Mouse (Mus musculus) hindbrain, embryonic 12.5 days (tissue): ENCODE data around the gene Armc2. TPM values are rescaled to one million over a fixed set of nuclear protein-coding genes. Genes with fewer than 3 reads are reported as not detected.
A peak's percentile ranks its signal among the peaks of the same experiment; 100 is the strongest.

ENCODE experiments used
- ATAC-seq: fragments of 200-750 bp; cut with Nextera tagmentation; 2 replicates; pipeline ENCODE4 v1.8.0; 2017; ENCODE audit warnings: moderate TSS enrichment; ENCODE audit not compliant: low FRiP score
- H3K27ac ChIP-seq: fragments of 300-500 bp; sonication (generic); 2 replicates; pipeline ENCODE4 v1.5.1; 2016; ENCODE audit warnings: mild to moderate bottlenecking
- H3K27me3 ChIP-seq: fragments of 300-500 bp; sonication (generic); 2 replicates; pipeline ENCODE4 v1.6.1; 2016; ENCODE audit warnings: mild to moderate bottlenecking
- H3K36me3 ChIP-seq: fragments of 300-500 bp; sonication (generic); 2 replicates; pipeline ENCODE4 v1.6.1; 2016; ENCODE audit warnings: mild to moderate bottlenecking
- H3K4me1 ChIP-seq: fragments of 300-500 bp; sonication (generic); 2 replicates; pipeline ENCODE4 v1.6.1; 2016
- H3K4me2 ChIP-seq: fragments of 300-500 bp; sonication (generic); replicated peaks from 2 replicates; pipeline ENCODE4 v1.6.1; 2016; ENCODE audit warnings: mild to moderate bottlenecking
- H3K4me3 ChIP-seq: fragments of 300-500 bp; sonication (generic); 2 replicates; pipeline ENCODE4 v1.5.1; 2016; ENCODE audit warnings: mild to moderate bottlenecking
- H3K9ac ChIP-seq: fragments of 300-500 bp; sonication (generic); 2 replicates; pipeline ENCODE4 v1.6.1; 2016; ENCODE audit warnings: mild to moderate bottlenecking, moderate library complexity
- H3K9me3 ChIP-seq: fragments of 300-500 bp; sonication (generic); replicated peaks from 2 replicates; pipeline ENCODE4 v1.6.1; 2016; ENCODE audit warnings: mild to moderate bottlenecking
- WGBS: fragments of 180-500 bp; shearing (Covaris S2); methylation state at CpG from one replicate; pipeline ENCODE4 v1.1.7; 2016; 5-methylcytosine and 5-hydroxymethylcytosine counted together
- polyA plus RNA-seq: library from polyadenylated mRNA; unstranded; fragments of >200 nt; fragmentation: Nextera tagmentation; extraction: Ambion mirVana; gene quantifications from 2 replicates; pipeline ENCODE4 v1.2.1, GENCODE M21; 2016

Gene Armc2
- polyA plus RNA-seq, 1 experiment from 2014 or later: 4.8 TPM

DNA sequence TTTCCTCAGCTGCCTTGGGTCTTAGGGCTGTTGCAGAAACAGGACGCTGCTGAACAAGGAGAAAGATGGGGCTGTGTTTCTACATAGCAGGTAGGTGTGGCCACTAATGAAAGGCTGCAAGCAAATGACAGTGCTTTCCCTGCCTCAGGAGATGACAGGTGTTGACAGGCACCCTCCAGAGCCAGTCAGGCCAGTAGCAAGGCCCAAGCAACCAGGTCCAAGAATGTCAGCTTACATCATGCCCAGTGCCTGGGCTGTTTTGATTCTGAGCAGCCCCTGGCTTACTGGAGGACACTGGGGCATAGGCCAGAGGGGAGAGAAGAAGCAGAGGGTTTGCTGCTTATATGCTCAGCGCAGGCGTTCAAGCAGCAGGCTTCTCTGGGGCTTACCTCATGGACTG, 13.0 kb downstream of the Armc2 start:
- Histone ChIP-seq H3K36me3 (no peaks in the 10 kb centered on the region), H3K27ac (no peak overlapping the region), H3K4me2 (no peak overlapping the region), H3K27me3 (no peaks in the 10 kb centered on the region), H3K4me3 (no peak overlapping the region), H3K4me1 (0 out of 2 replicates have a peak, but pooled peaks cover 6% of the 10 kb centered on the region), H3K9ac (no peak overlapping the region), H3K9me3 (no peaks in the 10 kb centered on the region)
- WGBS: 74% methylated on average over 3 of the region's 3 CpGs
- no peak for ATAC-seq

DNA sequence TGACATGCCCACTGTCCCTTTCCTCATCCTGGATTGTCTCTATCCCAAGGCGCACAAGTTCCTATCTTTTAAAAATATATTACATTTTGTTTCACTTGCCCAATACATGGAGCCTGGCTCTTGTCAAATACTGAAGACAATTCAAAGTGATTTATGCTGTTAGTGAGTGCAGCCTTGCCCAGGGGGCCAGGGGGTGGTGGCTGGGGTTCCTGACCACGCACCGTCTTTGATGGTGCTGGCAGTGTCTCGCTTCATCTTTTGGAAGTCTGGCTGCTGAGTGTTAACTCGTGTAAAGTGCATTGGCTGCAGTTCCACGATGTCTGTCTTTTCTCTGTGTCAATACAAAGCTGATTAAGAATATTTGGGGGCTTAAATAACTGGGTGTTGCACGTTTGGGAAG, 13.6 kb downstream of the Armc2 start:
- no peaks in the 10 kb centered on the region for H3K27me3 ChIP-seq
- ATAC-seq: no peak
- H3K9ac ChIP-seq: no peak overlapping the region
- no peaks in the 10 kb centered on the region for H3K9me3 ChIP-seq
- no peak overlapping the region for H3K4me3 ChIP-seq
- H3K27ac ChIP-seq: no peak overlapping the region
- H3K36me3 ChIP-seq: no peaks in the 10 kb centered on the region
- H3K4me2 ChIP-seq: no peak overlapping the region
- 76% methylated on average over 7 of the region's 7 CpGs for WGBS
- H3K4me1 ChIP-seq: 0 out of 2 replicates have a peak, but pooled peaks cover 6% of the 10 kb centered on the region

DNA sequence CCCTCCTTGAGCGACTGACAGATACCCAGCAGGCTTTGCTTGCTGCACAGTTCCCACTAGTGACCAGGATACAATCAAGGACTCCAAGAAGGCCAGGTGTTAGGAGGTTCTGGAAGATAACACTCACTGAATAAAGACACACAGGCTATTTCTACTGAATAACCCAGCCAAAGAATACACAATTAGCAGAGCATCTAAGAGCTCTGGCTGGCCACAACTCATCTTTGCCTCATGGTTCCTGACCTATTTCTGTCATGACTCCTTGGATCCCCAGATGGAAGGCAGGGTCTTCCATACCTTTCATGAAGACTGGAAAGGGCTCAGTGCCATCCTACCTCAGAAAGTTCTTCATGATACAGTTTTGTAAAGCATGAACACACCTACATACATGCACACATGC, 14.2 kb downstream of the Armc2 start:
- Histone ChIP-seq H3K9me3 (no peaks in the 10 kb centered on the region), H3K9ac (no peak overlapping the region), H3K4me3 (no peak overlapping the region), H3K36me3 (no peaks in the 10 kb centered on the region), H3K4me1 (0 out of 2 replicates have a peak, but pooled peaks cover 6% of the 10 kb centered on the region), H3K4me2 (no peak overlapping the region), H3K27me3 (no peaks in the 10 kb centered on the region), H3K27ac (no peak overlapping the region)
- no peak for ATAC-seq
- 88% methylated on average over 1 of the region's 1 CpGs for WGBS

DNA sequence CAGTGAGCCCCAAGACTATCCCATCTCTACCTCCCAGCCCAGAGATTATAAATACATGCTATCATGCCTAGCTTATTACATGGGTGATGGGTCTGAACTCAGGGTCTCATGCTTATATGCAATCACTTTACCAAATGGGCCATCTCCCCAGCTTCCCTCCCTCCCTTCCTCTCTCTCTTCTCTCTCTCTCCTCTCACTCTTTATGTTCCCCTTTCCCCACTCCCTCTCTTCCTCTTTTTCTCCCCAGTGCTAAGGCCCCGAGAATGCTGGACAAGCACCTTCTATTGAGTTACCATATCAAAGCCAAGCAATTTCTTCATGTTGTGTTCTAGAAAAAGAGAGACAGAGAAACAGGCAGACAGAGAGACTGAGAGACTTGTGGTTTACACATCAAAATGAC, 14.7 kb downstream of the Armc2 start:
- Histone ChIP-seq H3K4me1 (0 out of 2 replicates have a peak, but pooled peaks cover 6% of the 10 kb centered on the region), H3K27me3 (no peaks in the 10 kb centered on the region), H3K4me2 (no peak overlapping the region), H3K4me3 (no peak overlapping the region), H3K27ac (no peak overlapping the region), H3K36me3 (no peaks in the 10 kb centered on the region), H3K9me3 (no peaks in the 10 kb centered on the region), H3K9ac (no peak overlapping the region)
- 64% methylated on average over 1 of the region's 1 CpGs for WGBS
- no peak for ATAC-seq

DNA sequence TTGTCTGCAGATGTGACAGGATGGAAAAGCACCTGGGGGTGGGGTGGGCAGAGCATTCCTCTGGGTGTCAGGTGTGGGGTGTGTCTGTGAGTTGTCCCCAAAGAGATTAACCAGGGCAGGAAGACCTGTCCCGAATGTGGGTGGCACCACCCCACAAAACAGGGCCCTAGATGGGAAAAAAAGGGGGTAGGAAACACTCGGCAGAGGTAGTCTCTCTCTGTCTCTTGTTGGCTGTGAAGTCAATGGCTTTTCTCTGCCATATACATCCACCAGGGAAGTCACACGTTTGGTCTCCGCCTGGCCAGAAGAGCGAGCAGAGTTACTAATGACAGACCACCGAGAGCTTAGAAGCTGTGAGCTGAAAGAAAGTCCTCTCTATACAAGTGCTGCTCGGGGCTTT, 15.8 kb downstream of the Armc2 start:
- Histone ChIP-seq H3K9ac (no peak overlapping the region), H3K9me3 (no peaks in the 10 kb centered on the region), H3K4me1 (0 out of 2 replicates have a peak, but pooled peaks cover 6% of the 10 kb centered on the region), H3K27ac (no peak overlapping the region), H3K36me3 (no peaks in the 10 kb centered on the region), H3K27me3 (no peaks in the 10 kb centered on the region), H3K4me3 (no peak overlapping the region), H3K4me2 (no peak overlapping the region)
- WGBS: 72% methylated on average over 7 of the region's 7 CpGs
- ATAC-seq: no peak

DNA sequence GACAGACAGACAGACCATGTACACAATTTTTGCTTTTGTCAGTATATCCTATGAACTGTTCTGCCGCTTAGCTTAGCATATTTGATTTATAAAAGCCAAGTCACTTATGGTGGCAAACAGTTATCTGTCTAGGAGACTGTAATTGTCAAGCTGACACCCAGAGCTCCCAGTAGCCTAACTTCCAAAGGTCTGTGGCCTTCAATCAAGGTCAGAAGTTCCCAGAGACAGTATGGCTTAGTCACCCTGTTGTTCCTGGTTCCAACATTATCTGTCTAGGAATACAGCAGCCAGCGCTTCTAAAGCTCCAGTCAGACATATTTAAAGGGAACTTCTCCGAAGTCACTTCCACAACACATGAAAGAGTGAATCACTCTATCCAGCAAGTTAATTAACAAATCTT, 17.0 kb downstream of the Armc2 start:
- H3K27ac ChIP-seq: no peak overlapping the region
- ATAC-seq: no peak
- H3K9ac ChIP-seq: no peak overlapping the region
- H3K4me2 ChIP-seq: no peak overlapping the region
- 0 out of 2 replicates have a peak, but pooled peaks cover 6% of the 10 kb centered on the region for H3K4me1 ChIP-seq
- no peaks in the 10 kb centered on the region for H3K9me3 ChIP-seq
- H3K4me3 ChIP-seq: no peak overlapping the region
- H3K27me3 ChIP-seq: no peaks in the 10 kb centered on the region
- no peaks in the 10 kb centered on the region for H3K36me3 ChIP-seq
- WGBS: 89% methylated on average over 3 of the region's 3 CpGs

DNA sequence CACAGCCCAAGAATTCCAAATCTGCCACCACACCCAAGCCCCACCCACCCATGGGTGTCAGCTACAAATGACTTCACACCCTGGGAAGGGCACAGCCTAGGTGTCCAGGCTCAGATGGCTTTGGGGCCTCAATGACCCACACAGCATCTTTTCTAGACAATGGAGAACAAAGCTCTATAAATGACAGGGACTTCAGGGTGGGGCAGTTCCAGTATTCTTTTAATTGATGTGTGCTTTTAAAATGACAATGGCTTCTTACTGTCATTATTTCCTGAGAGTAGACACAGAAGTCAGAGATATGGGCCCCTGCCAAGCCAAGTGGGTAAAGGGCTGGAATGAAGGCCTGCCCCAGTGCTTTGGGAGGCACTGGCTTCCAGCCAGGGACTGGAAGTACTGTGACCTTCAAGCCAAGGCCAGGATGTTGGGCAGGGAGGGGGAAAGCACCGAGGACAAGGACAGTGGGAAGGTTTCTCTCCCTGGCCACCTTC, 20.5 kb downstream of the Armc2 start:
- 90% methylated on average over 1 of the region's 1 CpGs for WGBS

DNA sequence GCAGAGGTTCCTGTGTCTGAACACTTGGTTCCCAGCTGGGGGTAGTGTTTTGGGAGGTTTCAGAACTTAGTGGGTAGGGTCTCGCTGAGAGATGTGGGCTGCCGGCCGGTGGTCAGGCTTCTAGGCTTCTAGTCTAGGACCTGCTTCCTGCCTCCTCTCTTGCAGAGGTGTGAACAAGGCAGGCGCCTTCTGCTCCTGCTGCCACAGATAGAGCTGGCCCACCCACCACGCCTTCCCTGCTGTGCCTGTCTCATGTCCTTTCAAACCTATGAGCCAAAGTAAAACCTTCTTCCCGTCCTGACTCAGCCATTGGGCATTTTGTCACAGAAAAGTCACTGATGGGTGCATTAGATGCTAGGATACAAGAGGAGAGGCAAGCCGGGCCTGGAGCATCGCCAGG, 22.1 kb downstream of the Armc2 start:
- Histone ChIP-seq H3K4me3 (no peak overlapping the region), H3K36me3 (no peaks in the 10 kb centered on the region), H3K4me2 (no peak overlapping the region), H3K27ac (no peak overlapping the region), H3K9ac (no peak overlapping the region), H3K4me1 (peaks cover 5% of the 10 kb centered on the region; the same call in 1 of the 2 replicates), H3K9me3 (no peaks in the 10 kb centered on the region), H3K27me3 (0 out of 2 replicates have a peak, but pooled peaks cover 4% of the 10 kb centered on the region)
- WGBS: 68% methylated on average over 8 of the region's 8 CpGs
- no peak for ATAC-seq

More for the DNA sequence above, 20.5 kb downstream of the Armc2 start:
- no peaks in the 10 kb centered on the region for H3K4me1 ChIP-seq
- H3K9me3 ChIP-seq: no peaks in the 10 kb centered on the region
- H3K4me2 ChIP-seq: no peak overlapping the region
- no peak overlapping the region for H3K9ac ChIP-seq
- no peak for ATAC-seq
- no peaks in the 10 kb centered on the region for H3K36me3 ChIP-seq
- H3K27me3 ChIP-seq: 0 out of 2 replicates have a peak, but pooled peaks cover 3% of the 10 kb centered on the region
- no peak overlapping the region for H3K27ac ChIP-seq
- H3K4me3 ChIP-seq: no peak overlapping the region

DNA sequence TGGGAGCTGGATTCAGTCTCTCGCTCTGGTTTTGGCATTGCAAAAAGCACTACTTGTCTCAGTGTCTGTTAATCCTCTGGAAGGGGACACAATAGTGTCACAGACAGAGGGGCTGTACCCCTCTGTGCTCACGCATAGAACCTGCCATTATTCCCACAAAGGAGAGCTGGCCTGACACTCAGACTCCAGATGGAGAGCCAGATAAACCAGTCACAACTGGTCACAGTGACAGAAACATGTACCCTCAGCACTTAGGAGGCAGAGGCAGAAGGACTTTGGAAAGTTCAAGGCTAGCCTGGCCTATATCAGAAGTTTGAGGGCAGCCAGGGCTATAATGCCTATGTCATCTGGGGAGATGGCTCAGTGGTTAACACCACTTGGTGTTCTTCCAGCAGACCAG, 23.2 kb downstream of the Armc2 start:
- WGBS: 64% methylated on average over 2 of the region's 2 CpGs

DNA sequence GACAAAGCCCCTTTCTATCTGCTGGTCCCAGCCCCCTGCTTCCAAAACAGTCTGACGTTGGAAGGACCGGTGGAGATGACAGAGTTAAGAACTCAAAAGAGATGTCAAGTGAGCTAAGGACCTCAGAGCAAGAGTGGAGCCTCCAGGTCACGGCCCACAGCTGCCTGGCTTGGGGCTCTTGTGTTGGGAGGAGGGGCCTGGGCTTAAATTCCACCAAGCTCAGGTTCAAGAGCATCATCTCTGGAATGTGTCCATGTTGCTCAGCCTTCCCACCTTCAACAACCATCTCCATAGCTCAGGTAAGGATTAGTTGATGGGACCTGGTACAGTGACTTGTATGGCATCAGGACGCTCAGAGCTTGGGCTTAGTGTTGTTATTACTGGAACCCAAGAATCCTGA, 23.7 kb downstream of the Armc2 start:
- Histone ChIP-seq H3K4me1 (peaks cover 9% of the 10 kb centered on the region; the same call in 1 of the 2 replicates), H3K9me3 (no peaks in the 10 kb centered on the region), H3K9ac (no peak overlapping the region), H3K36me3 (no peaks in the 10 kb centered on the region), H3K4me3 (no peak overlapping the region), H3K27ac (no peak overlapping the region), H3K27me3 (0 out of 2 replicates have a peak, but pooled peaks cover 10% of the 10 kb centered on the region), H3K4me2 (no peak overlapping the region)
- 48% methylated on average over 4 of the region's 4 CpGs for WGBS
- no peak for ATAC-seq

More for the DNA sequence above, 23.2 kb downstream of the Armc2 start:
- peaks cover 9% of the 10 kb centered on the region; the same call in 1 of the 2 replicates for H3K4me1 ChIP-seq
- 0 out of 2 replicates have a peak, but pooled peaks cover 8% of the 10 kb centered on the region for H3K27me3 ChIP-seq
- no peak for ATAC-seq
- H3K4me3 ChIP-seq: no peak overlapping the region
- H3K9ac ChIP-seq: no peak overlapping the region
- no peak overlapping the region for H3K27ac ChIP-seq
- no peaks in the 10 kb centered on the region for H3K9me3 ChIP-seq
- no peak overlapping the region for H3K4me2 ChIP-seq
- H3K36me3 ChIP-seq: no peaks in the 10 kb centered on the region

DNA sequence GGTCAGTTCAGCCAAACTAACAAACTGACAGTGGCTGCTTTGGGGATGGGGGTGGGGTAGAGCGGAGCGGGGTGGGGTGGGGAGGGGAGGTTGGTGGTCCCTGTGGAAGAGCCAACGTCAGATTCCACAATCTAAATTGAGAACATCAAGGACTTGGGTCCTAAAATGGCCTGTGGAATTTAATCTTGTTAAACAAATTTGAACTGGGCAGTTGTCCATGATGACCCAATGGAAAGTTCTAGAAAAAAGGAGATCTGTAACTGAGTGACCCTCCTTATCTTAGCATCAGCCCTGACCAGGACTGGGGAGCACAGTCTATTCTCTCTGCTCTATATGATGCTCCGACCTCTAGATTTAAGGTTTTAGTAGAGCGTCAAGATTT, 26.2 kb downstream of the Armc2 start:
- Histone ChIP-seq H3K4me3 (no peak overlapping the region), H3K36me3 (no peaks in the 10 kb centered on the region), H3K9ac (no peak overlapping the region), H3K4me1 (peaks cover 9% of the 10 kb centered on the region; the same call in 1 of the 2 replicates), H3K4me2 (no peak overlapping the region), H3K9me3 (no peaks in the 10 kb centered on the region), H3K27me3 (peaks cover 14% of the 10 kb centered on the region; the same call in 1 of the 2 replicates), H3K27ac (no peak overlapping the region)
- no peak for ATAC-seq
- 76% methylated on average over 5 of the region's 5 CpGs for WGBS

DNA sequence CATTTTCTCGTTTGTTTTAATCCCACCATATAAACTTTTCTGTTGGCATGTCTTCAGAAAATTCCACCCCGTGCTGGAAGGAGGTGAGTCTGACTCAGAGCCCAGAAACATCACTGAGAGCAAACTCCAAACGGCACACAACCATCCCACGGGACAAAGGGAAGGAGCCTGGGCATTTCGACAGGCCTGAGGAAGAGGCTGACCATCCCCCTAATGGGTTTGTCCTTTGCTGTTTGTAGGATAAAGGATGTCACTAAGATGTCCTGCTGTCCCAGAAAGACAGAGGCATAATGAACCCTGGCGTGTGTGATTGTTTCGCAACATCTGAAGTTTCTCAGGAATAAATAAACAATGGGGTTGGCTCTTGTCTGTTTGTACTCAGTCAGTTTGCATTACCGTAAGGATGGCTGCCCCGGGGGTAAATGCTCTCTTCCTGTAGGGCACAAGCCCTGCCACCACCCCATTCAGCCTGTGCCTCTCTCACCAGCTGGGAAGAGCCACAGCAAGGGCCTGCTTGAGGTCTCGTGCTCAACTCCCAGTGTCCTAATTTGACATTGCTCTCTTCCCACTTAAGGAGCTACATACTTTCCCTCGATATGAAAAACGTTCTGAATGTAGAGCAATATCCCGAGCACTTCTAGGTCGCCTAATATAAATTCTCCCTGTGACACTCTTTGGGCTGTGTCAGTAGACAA, 26.7 kb downstream of the Armc2 start:
- Histone ChIP-seq H3K27me3 (peaks cover 14% of the 10 kb centered on the region; the same call in 1 of the 2 replicates), H3K27ac (no peak overlapping the region), H3K4me1 (peaks cover 9% of the 10 kb centered on the region; the same call in 1 of the 2 replicates), H3K4me3 (no peak overlapping the region), H3K9me3 (no peaks in the 10 kb centered on the region), H3K36me3 (no peaks in the 10 kb centered on the region), H3K9ac (no peak overlapping the region), H3K4me2 (no peak overlapping the region)
- 21% methylated on average over 14 of the region's 14 CpGs for WGBS
- ATAC-seq: no peak

DNA sequence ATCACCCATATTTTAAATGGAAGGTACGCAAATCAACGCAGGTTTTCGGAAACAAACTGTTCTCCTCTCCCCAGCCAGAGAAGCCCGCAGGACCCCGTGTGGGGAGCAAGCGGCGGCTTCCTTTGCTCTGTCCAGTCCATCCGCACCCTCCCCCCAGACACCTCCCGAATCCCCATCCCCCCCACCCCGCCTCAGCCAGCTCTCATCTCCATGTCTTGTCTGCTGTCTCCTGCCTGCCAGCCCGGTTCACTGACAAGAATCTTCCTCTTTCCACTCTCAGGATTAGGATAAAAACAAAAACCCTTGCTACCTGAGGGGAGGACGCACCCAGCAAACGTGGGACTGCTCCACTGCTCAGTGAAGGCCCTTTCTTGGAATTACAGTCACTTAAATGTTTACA, 27.3 kb downstream of the Armc2 start:
- Histone ChIP-seq H3K27ac (no peak overlapping the region), H3K4me3 (no peak overlapping the region), H3K4me2 (peak overlapping the region; percentile 24), H3K27me3 (peaks cover 14% of the 10 kb centered on the region; the same call in 1 of the 2 replicates), H3K9ac (no peak overlapping the region), H3K4me1 (peaks cover 9% of the 10 kb centered on the region; the same call in 1 of the 2 replicates), H3K36me3 (no peaks in the 10 kb centered on the region), H3K9me3 (no peaks in the 10 kb centered on the region)
- 18% methylated on average over 13 of the region's 13 CpGs for WGBS
- no peak for ATAC-seq
